Mouse (Mus musculus) hematopoietic multipotent progenitor cell, adult 10-12 weeks (in vitro differentiated cells): ENCODE data around the gene Polr2i. TPM values are rescaled to one million over a fixed set of nuclear protein-coding genes. Genes with fewer than 3 reads are reported as not detected.

Experiments
- polyA plus RNA-seq: library from polyadenylated mRNA; stranded (reverse); fragments of >175 nt; gene quantifications from 2 replicates; pipeline ENCODE4 v1.2.3, GENCODE M21; 2012; ENCODE audit warnings: low replicate concordance

Polr2i gene
- 34.0 and 41.8 TPM in 2 replicates for polyA plus RNA-seq

DNA sequence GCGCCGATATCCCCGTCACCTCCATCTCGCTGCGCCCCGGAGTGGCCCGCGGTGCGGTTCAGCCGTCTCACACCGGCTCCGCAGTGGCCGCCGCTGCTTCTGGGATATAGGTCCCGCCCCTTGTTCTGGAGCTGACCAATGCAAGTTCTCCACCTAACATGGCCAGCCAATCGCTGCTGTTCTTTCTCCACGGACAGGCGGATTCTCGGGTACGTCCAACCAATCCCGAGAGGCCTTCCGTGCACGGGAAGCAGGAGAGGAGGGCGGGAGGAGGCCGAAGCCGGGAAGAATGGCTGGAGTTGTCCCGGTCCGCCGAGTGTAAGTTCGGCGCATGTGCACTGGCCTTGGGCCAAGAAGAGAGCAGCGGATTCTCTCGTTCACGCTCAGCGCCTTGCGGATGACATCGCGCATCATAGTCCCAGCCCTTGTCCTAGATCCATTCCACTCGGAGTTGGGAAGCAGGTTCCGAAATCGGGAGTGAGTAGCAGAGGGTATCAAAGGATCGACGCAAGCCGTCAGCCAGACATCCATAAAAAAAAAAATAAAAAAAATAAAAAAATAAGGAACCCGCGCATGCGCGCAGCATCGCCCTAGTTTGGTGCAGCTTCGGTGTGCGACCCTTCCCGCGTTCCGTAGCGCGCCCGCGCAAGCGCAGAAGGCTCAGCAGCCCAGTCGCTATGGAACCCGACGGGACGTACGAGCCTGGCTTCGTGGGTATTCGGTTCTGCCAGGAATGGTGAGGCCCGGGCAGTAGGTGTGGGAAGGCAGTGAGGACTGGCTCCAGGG lies at the start of gene Polr2i, which contains the start of gene Tbcb:
Gene Polr2i, plus strand, starts transcription at position 280 of the 786 bp plus-strand sequence.
Gene Tbcb, minus strand, starts transcription at position 604 of the 786 bp plus-strand sequence.

DNA sequence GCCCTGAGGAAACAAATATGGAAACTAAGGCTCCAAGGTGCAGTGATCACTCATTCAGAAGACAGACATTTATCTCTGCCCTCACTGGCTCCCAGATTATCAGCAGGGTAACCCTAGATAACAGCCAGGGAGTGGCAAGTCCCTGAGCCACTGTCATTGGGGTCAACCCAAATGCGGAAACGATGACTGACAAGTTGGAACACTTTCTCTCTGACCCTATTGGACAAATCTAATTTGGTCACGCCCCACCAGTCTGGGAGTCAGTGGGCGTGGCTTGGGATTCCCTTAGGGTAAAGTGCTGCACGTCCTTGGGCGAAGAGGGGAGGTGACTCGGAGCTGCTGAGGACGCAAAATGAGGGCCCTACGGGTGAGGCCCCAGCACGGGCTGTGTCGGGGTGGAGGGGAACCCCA lies 47.9 kb upstream of the Polr2i start, which contains the start of gene Cox7a1:
Gene Cox7a1, plus strand, starts transcription at position 266 of the 411 bp plus-strand sequence.

DNA sequence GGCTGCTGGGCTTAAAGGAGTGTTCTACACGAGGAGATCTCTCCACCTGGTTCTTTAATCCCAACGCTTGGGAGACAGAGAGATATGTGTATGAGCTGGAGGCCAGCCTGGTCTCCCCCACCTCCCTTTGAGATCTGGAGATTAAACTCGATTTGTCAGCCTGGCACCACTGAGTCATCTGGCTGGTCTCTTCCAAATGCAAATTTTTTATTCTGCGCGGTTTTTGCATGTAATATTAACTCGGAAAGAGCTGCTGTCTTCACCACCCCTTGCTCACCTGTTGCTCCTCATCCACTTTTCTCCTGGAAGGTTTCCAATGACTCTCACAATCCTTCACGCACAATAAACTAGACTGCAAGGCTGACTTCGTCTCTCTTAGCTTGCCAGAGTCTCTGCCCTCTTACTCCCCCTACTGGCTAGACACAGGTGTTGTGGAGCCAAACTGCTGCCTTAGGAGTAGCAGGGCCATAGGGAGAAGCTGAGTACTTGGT lies 33.2 kb upstream of the Polr2i start, which contains the start of gene Capns1:
Gene Capns1, minus strand, starts transcription at position 331 of the 491 bp plus-strand sequence.

DNA sequence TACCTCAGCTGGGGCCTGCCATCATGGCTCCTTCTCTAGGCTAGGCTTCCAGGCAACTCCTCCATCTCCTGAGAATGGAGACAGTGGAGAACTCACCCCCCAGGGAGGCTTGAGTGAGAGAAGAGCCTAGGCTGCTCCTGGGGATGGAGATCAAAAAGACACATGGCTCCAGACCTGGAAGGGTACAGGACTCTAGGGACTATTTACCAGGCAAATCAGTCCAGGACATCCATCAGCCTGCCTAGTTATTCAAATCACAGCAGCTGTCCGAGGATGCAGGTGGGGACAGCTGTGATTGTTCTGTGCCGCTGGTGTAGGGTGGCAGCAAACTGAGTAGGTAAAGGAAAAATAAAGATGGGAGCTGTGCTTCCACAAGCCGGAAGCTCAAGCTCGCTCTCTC lies 3.9 kb downstream of the Polr2i start, which contains the start of gene Ovol3:
Gene Ovol3, minus strand, starts transcription at position 101 of the 400 bp plus-strand sequence.

DNA sequence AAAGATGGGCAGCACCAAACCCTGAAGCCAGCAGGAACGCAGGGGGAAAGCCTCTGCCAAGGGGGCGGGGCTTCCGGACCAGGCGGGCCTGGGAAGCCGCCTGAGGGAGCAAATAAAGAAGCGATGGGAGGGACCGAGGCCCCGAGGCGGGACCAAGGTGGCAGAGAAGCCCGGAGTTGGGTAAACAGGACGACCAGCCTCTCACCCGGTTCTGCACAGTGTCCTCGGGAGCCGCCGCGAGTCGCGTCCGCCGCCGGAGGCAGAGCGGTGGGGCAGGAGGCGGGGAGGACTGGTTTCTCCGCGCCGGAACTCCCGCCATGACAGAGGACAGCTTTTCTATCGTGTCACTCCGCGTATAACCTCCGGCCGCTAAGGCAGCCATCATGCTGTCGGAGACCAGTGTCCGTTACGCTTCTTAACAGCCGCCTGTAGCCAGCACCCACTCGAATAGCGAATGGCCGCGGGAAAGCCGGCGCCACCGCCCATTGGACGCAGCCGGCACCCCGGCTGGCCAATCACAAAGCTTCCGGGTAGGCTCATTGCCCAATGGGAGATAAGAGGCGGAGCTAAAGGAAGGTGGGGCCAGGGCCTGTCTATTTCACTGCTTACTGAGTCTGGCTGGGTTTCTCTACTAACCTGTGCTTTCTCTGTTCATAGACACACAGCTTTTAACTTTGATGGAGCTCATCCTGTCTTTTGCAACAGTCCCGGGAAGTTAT lies 48.4 kb downstream of the Polr2i start, which contains the start of the genes Thap8 and Wdr62:
Gene Thap8, plus strand, starts transcription at position 144 of the 719 bp plus-strand sequence.
Gene Wdr62, minus strand, starts transcription at position 469 of the 719 bp plus-strand sequence.

Other genes with a start within 250 kb of the Polr2i start
- gene Zfp568, start 248.0 kb upstream of the Polr2i start, polyA plus RNA-seq, result 1.4 and 3.4 TPM in 2 replicates
- gene Zfp14, start 180.6 kb upstream of the Polr2i start, polyA plus RNA-seq, result 0.10 and 0.27 TPM in 2 replicates
- 0.17 and 0.33 TPM in 2 replicates for gene Zfp82, start 159.0 kb upstream of the Polr2i start, polyA plus RNA-seq
- gene Gm26920, start 141.5 kb upstream of the Polr2i start, polyA plus RNA-seq, result not detected in 2 replicates
- 0.85 and 3.5 TPM in 2 replicates for gene Zfp566, start 141.4 kb upstream of the Polr2i start, polyA plus RNA-seq
- gene Zfp260, start 137.2 kb upstream of the Polr2i start, polyA plus RNA-seq, result 0.83 and 1.9 TPM in 2 replicates
- gene Zfp382, start 110.0 kb upstream of the Polr2i start, polyA plus RNA-seq, result 8.0 and 18.8 TPM in 2 replicates
- 3.8 and 4.4 TPM in 2 replicates for gene Zfp146, start 62.2 kb upstream of the Polr2i start, polyA plus RNA-seq
- gene Cox7a1, start 47.8 kb upstream of the Polr2i start, polyA plus RNA-seq, result 1.1 and 1.4 TPM in 2 replicates
- gene Capns1, start 33.1 kb upstream of the Polr2i start, polyA plus RNA-seq, result 89.2 and 120 TPM in 2 replicates
- 19.3 and 21.9 TPM in 2 replicates for gene Tbcb, start 324 bp downstream of the Polr2i start, polyA plus RNA-seq
- gene Ovol3, start 3.8 kb downstream of the Polr2i start, polyA plus RNA-seq, result not detected in 2 replicates
- gene Thap8, start 48.1 kb downstream of the Polr2i start, polyA plus RNA-seq, result not detected in 2 replicates
- 5.0 and 25.2 TPM in 2 replicates for gene Wdr62, start 48.5 kb downstream of the Polr2i start, polyA plus RNA-seq
- 2.8 and 14.0 TPM in 2 replicates for gene Clip3, start 59.8 kb downstream of the Polr2i start, polyA plus RNA-seq
- gene Alkbh6, start 76.8 kb downstream of the Polr2i start, polyA plus RNA-seq, result 114 and 225 TPM in 2 replicates
- 3.5 and 6.2 TPM in 2 replicates for gene Syne4, start 82.9 kb downstream of the Polr2i start, polyA plus RNA-seq
- 1.2 and 3.5 TPM in 2 replicates for gene E130208F15Rik, start 89.8 kb downstream of the Polr2i start, polyA plus RNA-seq
- 7.3 and 13.8 TPM in 2 replicates for gene Sdhaf1, start 91.9 kb downstream of the Polr2i start, polyA plus RNA-seq
- 0.09 and 0.16 TPM in 2 replicates for gene Lrfn3, start 130.8 kb downstream of the Polr2i start, polyA plus RNA-seq
- 103 and 543 TPM in 2 replicates for gene Tyrobp, start 181.8 kb downstream of the Polr2i start, polyA plus RNA-seq
- 15.4 and 73.3 TPM in 2 replicates for gene Hcst, start 187.9 kb downstream of the Polr2i start, polyA plus RNA-seq
- 57.5 and 91.8 TPM in 2 replicates for gene Nfkbid, start 189.8 kb downstream of the Polr2i start, polyA plus RNA-seq
- 2.4 and 4.5 TPM in 2 replicates for gene Aplp1, start 213.6 kb downstream of the Polr2i start, polyA plus RNA-seq
- 0.18 TPM in 1 of 2 replicates, not detected in the other for gene Kirrel2, start 225.7 kb downstream of the Polr2i start, polyA plus RNA-seq
- not detected in 2 replicates for gene Nphs1, start 226.4 kb downstream of the Polr2i start, polyA plus RNA-seq